Mouse (Mus musculus): ENCODE measurements around the gene Polr2g.

- TF ChIP-seq CTCF (IDR thresholded peaks at IDR 0.05) (no peak), EP300 (IDR thresholded peaks at IDR 0.05) (no peak)
Observed at GRCm38 (mm10) chr19:8803204-8803780, 4.9 kb upstream of the Polr2g start.
